Mouse (Mus musculus) bone marrow macrophage, adult 2 months (primary cell): ENCODE data around the gene Krtap31-2. TPM values are rescaled to one million over a fixed set of nuclear protein-coding genes. Genes with fewer than 3 reads are reported as not detected.

Source experiments
- H3K27ac ChIP-seq: 2 replicates; pipeline ENCODE4 v1.5.1; 2012; ENCODE audit warnings: low read depth, low read length; ENCODE audit not compliant: insufficient read depth
- H3K4me1 ChIP-seq: 2 replicates; pipeline ENCODE4 v1.6.1; 2012; ENCODE audit warnings: low read length; ENCODE audit not compliant: control insufficient read depth, insufficient read depth
- H3K4me3 ChIP-seq: 2 replicates; pipeline ENCODE4 v1.5.1; 2012; ENCODE audit warnings: mild to moderate bottlenecking, low read length, moderate library complexity; ENCODE audit not compliant: insufficient read depth
- CTCF ChIP-seq: IDR thresholded peaks from 2 replicates; pipeline ENCODE4 v1.5.1; 2012; ENCODE audit warnings: low read depth, mild to moderate bottlenecking, low read length, moderate library complexity
- POLR2A ChIP-seq: IDR thresholded peaks from 2 replicates; pipeline ENCODE4 v1.6.1; 2012; ENCODE audit warnings: mild to moderate bottlenecking, low read depth, low read length, borderline replicate concordance
- polyA plus RNA-seq: library from polyadenylated mRNA; stranded (reverse); fragments of >200 nt; gene quantifications from 2 replicates; pipeline ENCODE4 v1.2.4, GENCODE M21; 2012; ENCODE audit not compliant: missing spikeins, insufficient read depth, insufficient read length

Krtap31-2 gene
- not detected in 2 replicates for polyA plus RNA-seq

- no peak for TF ChIP-seq CTCF
- TF ChIP-seq POLR2A = no peak
- no peaks in the 10 kb centered on the region for H3K4me1 ChIP-seq
- H3K4me3 ChIP-seq = no peak within 1 kb of the TSS
- H3K27ac ChIP-seq = no peak within 1 kb of the TSS
Observed at GRCm38 (mm10) chr11:99935991-99936390, at the start of gene Krtap31-2. Gene Krtap31-2 (plus strand): TSS chr11:99936291.

- no peak for TF ChIP-seq POLR2A
- TF ChIP-seq CTCF = no peak
- Histone ChIP-seq H3K4me1 (no peaks in the 10 kb centered on the region), H3K27ac (no peak within 1 kb of the TSS), H3K4me3 (no peak within 1 kb of the TSS)
Observed at GRCm38 (mm10) chr11:99907620-99908019, 28.5 kb upstream of the Krtap31-2 start, which contains the start of gene Krtap31-1. Gene Krtap31-1 (plus strand): TSS chr11:99907920.

- TF ChIP-seq POLR2A = no peak
- no peak for TF ChIP-seq CTCF
- H3K4me1 ChIP-seq = no peaks in the 10 kb centered on the region
- H3K4me3 ChIP-seq = no peak within 1 kb of the TSS
- H3K27ac ChIP-seq = no peak within 1 kb of the TSS
Observed at GRCm38 (mm10) chr11:99914451-99914850, 21.6 kb upstream of the Krtap31-2 start, which contains the start of gene Gm11565. Gene Gm11565 (plus strand): TSS chr11:99914751.

- TF ChIP-seq POLR2A (no peak), CTCF (no peak)
- H3K4me1 ChIP-seq = no peaks in the 10 kb centered on the region
- H3K27ac ChIP-seq = no peak overlapping the region
- H3K4me3 ChIP-seq = no peak overlapping the region
Observed at GRCm38 (mm10) chr11:99937751-99938264, 1.7 kb downstream of the Krtap31-2 start.

- no peaks in the 10 kb centered on the region for H3K4me1 ChIP-seq
- no peak for TF ChIP-seq CTCF
- no peak for TF ChIP-seq POLR2A
Observed at GRCm38 (mm10) chr11:99948175-99948574, 12.1 kb downstream of the Krtap31-2 start, which contains the start of gene Krtap9-5. Gene Krtap9-5 (plus strand): TSS chr11:99948475.

GRCm38 (mm10) chr11:99964213-99964612 lies 28.1 kb downstream of the Krtap31-2 start:
- no peak for TF ChIP-seq CTCF
- TF ChIP-seq POLR2A = no peak
- Histone ChIP-seq H3K27ac (no peak overlapping the region), H3K4me1 (no peaks in the 10 kb centered on the region), H3K4me3 (no peak overlapping the region)

More at GRCm38 (mm10) chr11:99948175-99948574, 12.1 kb downstream of the Krtap31-2 start, which contains the start of gene Krtap9-5:
- no peak within 1 kb of the TSS for H3K4me3 ChIP-seq
- H3K27ac ChIP-seq = no peak within 1 kb of the TSS

- H3K27ac ChIP-seq = no peak overlapping the region
- H3K4me3 ChIP-seq = no peak overlapping the region
- no peak for TF ChIP-seq POLR2A
- TF ChIP-seq CTCF = no peak
- no peaks in the 10 kb centered on the region for H3K4me1 ChIP-seq
Observed at GRCm38 (mm10) chr11:99965961-99966360, 29.9 kb downstream of the Krtap31-2 start.

- no peak within 1 kb of the TSS for H3K27ac ChIP-seq
- H3K4me3 ChIP-seq = no peak within 1 kb of the TSS
- TF ChIP-seq CTCF (no peak), POLR2A (no peak)
- H3K4me1 ChIP-seq = no peaks in the 10 kb centered on the region
Observed at GRCm38 (mm10) chr11:99978953-99979352, 42.9 kb downstream of the Krtap31-2 start, which contains the start of gene Krtap29-1. Gene Krtap29-1 (minus strand): TSS chr11:99979053.

- H3K4me3 ChIP-seq = no peak overlapping the region
- no peaks in the 10 kb centered on the region for H3K4me1 ChIP-seq
- H3K27ac ChIP-seq = no peak overlapping the region
- TF ChIP-seq POLR2A (no peak), CTCF (no peak)
Observed at GRCm38 (mm10) chr11:99982731-99983130, 46.6 kb downstream of the Krtap31-2 start.

GRCm38 (mm10) chr11:99983442-99983841 lies 47.4 kb downstream of the Krtap31-2 start:
- H3K4me3 ChIP-seq = no peak overlapping the region
- H3K4me1 ChIP-seq = no peaks in the 10 kb centered on the region
- TF ChIP-seq POLR2A (no peak), CTCF (no peak)
- H3K27ac ChIP-seq = no peak overlapping the region
